Mouse (Mus musculus) frontal cortex, postnatal 14 days (tissue): Measurements from ENCODE around the gene Pdss1.
"Not testable (repeated sequence)": the region's sequence is repeated elsewhere in the genome, so short reads cannot be mapped to it uniquely, and the experiment has no call there.

ENCODE experiments used
- DNase-seq, 2 experiments: peaks; one replicate each; pipeline ENCODE4 v3.0.0; 2022; ENCODE audit warnings: low spot score in 2 of 2

The Pdss1 gene

DNA sequence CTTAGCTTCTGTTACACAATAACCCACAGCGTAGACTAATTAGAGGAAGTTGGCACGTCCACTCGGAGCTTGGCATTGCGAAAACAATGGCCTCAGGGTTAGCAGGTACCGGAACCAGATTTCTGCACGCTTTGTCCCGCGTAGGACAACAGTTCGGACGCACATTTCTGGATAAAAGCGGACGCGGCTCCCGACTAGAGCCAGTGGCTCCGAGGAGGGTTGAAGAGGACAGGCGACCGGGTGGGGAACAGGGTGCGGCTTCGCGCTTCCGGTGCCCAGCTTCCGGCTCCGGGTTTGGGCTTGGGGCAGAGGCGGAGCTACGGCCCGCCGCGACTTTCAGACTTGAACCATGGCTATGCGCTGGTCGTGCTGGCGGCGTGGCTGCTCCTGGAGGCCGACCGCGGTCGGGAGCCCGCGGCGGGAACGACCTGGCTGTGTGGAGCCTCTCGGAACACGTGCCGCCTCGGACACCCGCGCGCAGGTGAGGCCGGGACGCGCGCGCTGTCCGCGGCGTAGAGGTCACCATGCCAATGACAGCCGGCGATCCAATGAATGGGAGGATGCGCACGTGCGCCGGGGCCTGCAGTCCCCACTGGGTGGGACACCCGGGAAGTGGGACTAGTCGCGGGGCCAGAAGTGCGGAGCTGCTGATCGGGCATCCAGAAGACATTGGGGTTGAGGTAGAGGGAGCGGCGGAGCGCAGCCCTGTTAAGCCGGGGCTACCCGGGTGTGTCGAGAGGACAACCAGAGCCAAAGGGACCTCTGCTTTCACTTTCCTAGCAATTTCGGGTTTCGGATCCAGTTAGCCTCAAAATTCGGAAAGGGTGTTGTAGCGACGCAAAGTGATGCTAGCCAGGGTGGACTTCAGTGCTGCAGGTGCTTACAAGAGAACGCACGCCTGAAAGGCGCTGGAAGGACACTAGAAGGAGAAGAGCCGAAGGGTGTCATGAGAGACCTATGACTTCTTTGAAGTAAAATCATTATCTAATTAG is at the start of gene Pdss1:
Gene Pdss1 (plus strand): TSS at position 241 of the 992 bp plus-strand sequence.
- DNase-seq: peak; percentile 81 to 82

- DNase-seq: no peak
Measured at GRCm38 (mm10) chr2:22851900-22852299, 43.4 kb upstream of the Pdss1 start.

GRCm38 (mm10) chr2:22857501-22857900 is 37.8 kb upstream of the Pdss1 start:
- DNase-seq: no peak

DNA sequence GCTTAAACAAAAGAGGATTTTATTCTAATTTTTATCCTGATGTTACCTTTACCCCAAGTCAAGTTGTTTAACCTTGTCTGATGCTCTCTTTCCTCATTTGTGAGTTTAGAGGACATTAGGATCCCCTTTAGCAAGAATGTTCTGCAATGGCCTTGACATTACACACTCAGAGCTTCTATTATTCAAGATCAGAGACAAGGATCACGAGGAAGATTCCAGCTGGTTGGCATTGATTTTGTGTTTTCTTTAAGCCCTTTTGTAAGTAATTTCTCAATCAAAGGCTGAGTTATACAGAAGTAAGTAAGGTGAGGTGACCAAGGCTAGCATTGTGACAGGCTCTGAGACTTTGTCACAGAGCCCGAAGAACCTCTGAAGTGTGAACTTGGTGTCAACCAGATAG is 33.1 kb upstream of the Pdss1 start:
- DNase-seq: no peak

DNA sequence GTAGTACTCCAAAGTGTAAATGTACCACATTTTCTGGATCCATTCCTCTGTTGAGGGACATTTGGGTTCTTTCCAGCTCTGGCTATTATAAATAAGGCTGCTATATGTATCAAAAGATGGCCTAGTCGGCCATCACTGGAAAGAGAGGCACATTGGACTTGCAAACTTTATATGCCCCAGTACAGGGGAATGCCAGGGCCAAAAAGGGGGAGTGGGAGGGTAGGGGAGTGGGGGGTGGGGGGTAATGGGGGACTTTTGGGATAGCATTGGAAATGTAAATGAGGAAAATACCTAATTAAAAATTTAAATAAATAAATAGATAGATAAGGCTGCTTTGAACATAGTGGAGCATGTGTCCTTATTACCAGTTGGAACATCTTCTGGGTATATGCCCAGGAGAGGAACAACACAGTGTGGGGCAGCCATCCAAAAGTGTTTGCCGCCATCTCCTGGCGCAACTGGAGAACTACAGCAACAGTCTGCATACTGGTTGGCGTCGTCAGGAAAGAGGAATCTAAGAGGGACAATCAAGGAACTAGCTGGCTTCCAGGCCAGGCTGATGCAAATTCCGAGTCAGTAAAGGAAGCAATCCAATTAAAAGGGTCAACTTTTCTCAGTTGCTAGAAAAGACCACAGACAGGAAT is 30.8 kb upstream of the Pdss1 start:
- peak; percentile 41 to 73 for DNase-seq

DNA sequence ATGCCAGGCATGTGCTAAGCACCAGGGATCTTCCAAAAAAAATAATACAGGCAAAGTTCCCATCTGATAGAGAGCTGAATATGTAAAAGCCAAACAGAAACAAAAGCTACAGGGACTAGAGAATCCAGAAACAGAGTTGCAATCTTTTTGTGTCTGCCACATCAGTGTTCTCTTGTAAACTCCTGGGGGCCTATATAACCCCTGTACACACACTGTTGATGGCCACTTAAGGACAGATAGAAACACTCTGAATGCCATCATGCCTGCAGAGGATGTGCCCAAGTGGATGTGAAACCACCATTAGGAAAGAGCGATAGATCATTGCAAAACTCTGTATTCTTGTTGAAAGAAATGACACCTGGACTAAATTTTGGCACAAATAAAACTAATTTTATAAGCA is 29.5 kb upstream of the Pdss1 start:
- DNase-seq: no peak

- DNase-seq: no peak
Measured at GRCm38 (mm10) chr2:22866894-22867424, 28.4 kb upstream of the Pdss1 start.

GRCm38 (mm10) chr2:22873159-22873558 is 22.2 kb upstream of the Pdss1 start:
- no peak for DNase-seq

GRCm38 (mm10) chr2:22874628-22875027 is 20.7 kb upstream of the Pdss1 start:
- DNase-seq: no peak

DNA sequence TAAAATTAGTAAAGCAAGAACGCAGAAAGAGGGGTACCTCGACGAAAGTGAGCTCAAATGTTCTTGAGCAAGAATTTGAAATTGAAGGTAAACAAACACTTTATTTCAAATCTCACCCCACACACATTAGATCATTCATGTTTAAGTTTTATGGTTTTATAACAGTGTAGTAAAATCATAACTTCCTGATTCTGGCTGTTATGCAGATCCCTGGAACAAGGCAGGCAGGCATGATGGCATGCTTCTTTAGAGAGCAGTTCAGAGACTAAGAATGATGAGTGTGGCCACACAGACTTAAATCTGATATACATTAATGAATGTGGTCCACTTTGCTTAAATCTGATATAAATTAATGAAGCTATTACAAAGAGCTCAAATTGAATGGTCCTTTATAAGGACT is 18.7 kb upstream of the Pdss1 start:
- DNase-seq: no peak

- no peak for DNase-seq
Measured at GRCm38 (mm10) chr2:22878781-22879180, 16.5 kb upstream of the Pdss1 start.

DNA sequence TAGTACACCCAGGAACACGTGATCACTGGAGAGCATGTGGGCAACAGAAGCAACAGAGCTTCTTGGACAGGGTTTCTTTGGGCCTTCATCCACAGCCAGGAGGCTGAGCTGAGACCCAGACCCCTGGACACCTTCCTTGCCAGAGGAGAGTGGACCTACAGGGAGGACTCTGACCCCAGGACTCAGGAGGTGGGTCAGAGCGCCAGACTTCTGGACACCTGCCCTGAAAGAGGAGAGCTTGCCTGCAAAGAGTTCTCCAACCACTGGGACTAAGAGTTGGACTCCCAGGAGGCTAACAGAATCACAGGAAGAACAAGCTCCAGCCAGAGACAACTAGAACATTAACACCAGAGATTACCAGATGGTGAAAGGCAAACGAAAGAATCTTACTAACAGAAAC is 14.6 kb upstream of the Pdss1 start:
- DNase-seq: not testable (repeated sequence)

DNA sequence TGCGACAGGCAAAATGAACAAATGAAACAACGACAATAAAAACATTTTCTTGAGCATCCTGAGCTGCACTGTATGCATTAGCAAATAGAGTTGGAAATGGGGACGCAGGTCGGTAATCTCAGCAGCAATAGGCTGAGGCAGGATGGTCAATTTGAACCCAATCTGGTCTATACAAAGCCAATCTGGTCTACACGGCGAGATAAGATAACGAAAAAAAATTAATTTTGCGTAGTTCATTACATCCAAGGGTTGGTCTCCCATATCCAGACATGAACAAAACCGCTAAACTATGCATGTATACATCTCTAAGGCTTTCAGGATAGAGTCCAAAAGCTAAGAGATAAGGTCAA is 415 bp upstream of the Pdss1 start:
- DNase-seq: no peak

DNA sequence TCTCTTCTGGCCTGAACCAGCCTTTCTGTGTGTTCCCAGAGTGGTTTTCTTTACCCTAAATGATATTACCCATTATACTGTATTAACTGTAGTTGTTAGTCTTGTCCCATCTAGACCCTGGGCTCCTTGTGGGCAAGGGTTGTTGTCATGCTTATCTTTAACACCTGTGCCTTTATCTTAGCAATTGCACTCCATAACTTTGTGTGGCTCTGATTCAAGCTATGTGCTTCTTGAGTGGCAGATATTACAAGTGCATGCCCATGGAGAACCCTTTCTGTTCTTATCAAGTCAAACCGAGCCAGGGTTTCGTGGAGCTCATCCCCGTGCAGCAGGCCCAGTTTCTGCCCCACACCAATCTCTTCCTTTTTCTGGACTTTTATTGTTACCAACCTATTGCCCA is 8.6 kb downstream of the Pdss1 start:
- DNase-seq: no peak

GRCm38 (mm10) chr2:22914421-22914820 is 19.1 kb downstream of the Pdss1 start:
- no peak for DNase-seq

DNA sequence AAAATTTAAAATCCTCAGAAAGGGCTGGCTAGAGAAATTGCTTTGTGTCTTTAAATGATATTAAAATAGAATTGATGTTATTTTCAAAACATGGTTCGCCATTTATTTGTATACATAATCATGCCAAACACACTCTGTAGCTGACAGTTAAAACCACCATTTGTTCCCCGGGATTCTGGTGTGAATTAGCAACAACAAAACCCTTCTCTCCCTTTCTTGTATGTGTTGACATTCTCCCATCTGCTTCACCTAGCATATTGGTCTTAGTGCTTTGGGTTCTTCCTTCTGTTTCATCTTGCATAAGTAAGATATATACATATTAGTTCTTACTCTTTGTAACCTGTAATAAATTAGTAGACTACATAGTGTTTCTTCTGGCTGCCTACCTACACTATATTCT is 23.3 kb downstream of the Pdss1 start:
- DNase-seq: no peak

DNA sequence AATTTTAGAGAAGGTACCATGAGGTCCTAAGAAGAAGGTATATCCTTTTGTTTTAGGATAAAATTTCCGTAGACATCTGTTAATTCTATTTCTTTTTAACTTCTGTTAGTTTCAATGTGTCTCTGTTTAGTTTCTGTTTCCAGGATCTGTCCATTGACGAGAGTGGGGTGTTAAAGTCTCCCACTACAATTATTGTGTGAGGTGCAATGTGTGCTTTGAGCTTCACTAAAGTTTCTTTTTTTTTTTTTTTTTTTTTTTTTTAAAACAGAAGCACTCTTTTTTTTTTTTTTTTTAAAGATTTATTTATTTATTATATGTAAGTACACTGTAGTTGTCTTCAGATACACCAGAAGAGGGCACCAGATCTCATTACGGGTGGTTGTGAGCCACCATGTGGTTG is 30.6 kb downstream of the Pdss1 start:
- not testable (repeated sequence) for DNase-seq

- DNase-seq: no peak
Measured at GRCm38 (mm10) chr2:22928259-22928658, 32.9 kb downstream of the Pdss1 start.

DNA sequence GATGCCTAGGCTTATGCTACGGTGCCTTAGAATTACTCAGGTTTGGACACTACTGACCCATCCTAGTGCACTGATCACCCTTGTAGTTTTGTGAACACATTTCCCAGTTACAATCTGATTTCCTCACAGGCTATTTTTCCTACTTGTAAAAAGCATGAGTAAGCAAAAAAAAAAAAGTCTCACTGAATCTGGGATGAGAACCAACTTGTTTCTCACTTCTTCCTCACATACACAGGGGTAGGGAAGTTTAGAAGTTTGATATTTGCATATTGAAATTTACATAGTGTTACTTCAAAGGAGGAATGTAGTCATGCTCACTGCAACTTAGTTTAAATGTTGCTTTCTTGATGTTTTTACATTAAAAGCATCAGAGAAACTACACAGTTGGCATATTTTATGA is 38.2 kb downstream of the Pdss1 start:
- no peak for DNase-seq

DNA sequence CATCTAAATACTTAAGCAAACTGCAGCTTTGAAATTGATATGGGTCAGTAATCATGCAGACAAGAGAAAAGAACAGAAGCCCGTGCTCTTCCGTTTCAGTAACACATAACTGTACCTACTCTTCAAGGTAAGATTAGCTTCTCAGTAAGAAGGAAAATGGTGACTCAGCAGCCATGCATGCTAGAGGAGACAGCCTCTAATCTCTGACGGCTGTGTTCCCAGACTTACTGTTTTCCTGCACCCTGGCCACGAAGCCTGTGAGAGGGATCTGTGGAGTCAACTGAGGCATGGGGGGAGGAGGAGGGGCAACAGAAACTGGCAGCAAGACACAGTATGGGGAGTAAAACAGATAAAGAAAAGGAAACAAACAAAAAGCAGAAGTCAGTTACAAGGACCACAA is 54.6 kb downstream of the Pdss1 start:
- no peak for DNase-seq

- no peak for DNase-seq
Measured at GRCm38 (mm10) chr2:22954278-22954677, 59.0 kb downstream of the Pdss1 start.

DNA sequence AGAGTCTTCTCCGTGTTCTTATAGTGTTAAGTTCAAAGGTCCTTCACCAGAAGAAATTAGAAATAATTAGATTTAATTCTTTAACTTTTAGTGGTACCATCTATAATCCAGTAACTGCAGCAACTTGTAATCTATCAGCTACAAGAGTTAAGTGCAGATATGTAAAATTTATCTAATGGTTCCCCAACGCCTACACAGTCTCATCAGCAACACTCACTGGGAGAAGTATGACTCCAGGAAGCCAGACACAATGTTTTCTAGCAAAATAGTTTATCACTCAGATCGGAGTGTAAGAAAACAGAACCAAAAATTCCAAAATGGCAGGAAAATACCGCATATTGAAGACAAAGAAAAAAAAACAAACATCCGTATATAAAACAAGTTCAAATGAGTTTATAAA is 60.6 kb downstream of the Pdss1 start:
- DNase-seq: no peak

DNA sequence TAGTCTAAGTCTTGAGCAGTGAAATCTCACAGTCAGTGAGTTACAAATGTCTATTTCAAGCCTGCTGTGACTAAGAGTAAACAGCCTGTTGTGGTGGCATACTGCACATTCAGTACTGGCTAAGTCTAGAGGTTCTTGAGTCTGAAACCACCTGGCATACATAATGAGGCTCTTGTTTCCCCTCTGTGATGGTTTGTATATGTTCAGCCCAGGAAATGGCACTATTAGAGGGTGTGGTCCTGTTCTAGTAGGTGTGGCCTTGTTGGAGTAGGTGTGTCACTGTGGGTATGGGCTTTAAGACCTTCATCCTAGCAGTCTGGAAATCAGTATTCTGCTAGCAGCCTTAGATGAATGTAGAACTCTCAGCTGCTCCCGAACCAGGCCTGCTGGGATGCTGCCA is 62.1 kb downstream of the Pdss1 start:
- DNase-seq: no peak
